Mouse (Mus musculus): ENCODE results near the gene Cfap20. TPM values are rescaled to one million over a fixed set of nuclear protein-coding genes. Genes with fewer than 3 reads are reported as not detected.

The Cfap20 gene
- polyA plus RNA-seq, 1 experiment from 2014 or later: 64.5 TPM

DNA sequence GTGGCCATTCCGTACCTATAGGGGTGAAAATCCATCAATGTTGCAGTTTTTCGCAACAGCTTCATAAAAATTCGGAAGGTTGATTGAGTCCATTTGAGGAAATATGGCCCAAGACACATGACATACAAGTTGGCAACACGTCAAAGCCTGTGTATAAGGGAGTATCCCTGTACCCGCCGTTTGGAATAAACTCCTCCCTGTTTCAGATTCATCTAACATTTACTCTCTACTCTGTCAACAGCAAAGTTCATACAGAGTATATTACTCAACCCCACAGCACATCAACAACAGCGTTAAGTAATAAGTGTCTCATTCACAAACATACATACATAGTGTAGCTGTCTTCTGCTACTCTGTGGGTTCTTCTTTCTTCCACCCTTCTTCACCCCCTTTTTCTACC lies 10.0 kb downstream of the Cfap20 start:
- in situ Hi-C loops (cut with MboI; ENCODE audit: low pct_unique_long_range_greater_than_20kb): no loop called here
- no peaks in the 10 kb centered on the region for H3K27me3 ChIP-seq
- CTCF ChIA-PET: interaction anchor here (1.2 to 8.9 kb wide), 3 partner anchors 14 to 75 kb away, joined by 3 to 108 read pairs (median 4); partner anchors contain the start of gene Mmp15
- no peak for ATAC-seq
- no peak for DNase-seq (ENCODE audit: low read depth, low spot score)
- POLR2A ChIA-PET: no interaction called here
- no peak for TF ChIP-seq CTCF (IDR thresholded peaks at IDR 0.05)

- DNase-seq (ENCODE audit: low read depth, low spot score): no peak
- H3K27me3 ChIP-seq: no peaks in the 10 kb centered on the region
- in situ Hi-C loops (cut with MboI; ENCODE audit: low pct_unique_long_range_greater_than_20kb): no loop called here
- ChIA-PET CTCF (interaction anchor here (1.0 to 8.9 kb wide), 2 partner anchors 11 to 72 kb away, joined by 4 to 108 read pairs; partner anchors contain the start of gene Mmp15), POLR2A (no interaction called here)
- no peak for TF ChIP-seq CTCF (IDR thresholded peaks at IDR 0.05)
- no peak for ATAC-seq
Measured at GRCm38 (mm10) chr8:95422193-95422810, 12.4 kb downstream of the Cfap20 start.

DNA sequence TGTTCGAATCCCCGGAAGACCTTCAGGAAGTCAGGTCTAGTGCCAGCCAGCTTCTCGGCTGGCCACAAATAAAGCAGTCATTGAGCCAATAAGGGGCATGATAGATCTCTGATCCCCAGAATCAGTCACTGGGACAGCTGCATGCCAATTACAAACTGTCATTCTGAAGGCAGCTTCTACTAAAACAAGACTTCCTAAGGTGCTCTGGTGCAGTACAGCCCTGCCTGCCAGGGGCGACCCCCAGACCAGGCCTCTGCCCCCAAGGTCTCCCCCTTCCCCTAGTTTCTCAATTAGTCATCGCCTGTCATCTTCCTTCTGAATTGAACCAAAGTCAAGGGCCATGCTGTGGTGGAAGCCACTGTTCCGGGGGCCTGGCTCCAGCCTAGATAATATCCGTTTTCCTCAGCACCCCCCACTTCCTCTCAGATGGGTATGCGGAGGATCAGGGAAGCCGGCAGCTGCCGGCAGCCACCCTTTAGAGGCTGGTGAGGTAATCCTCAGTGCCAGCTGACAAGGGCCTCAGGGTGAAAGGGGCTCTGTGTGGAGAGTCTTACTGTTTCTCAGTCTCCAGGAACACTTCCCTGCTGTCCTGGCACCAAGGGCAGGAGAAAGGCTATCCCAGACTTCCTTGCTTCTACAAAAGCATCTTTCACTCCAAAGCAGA lies 23.2 kb downstream of the Cfap20 start:
- in situ Hi-C loops (cut with MboI; ENCODE audit: low pct_unique_long_range_greater_than_20kb): no loop called here
- ChIA-PET POLR2A (no interaction called here), CTCF (interaction anchor here (1.0 to 4.5 kb wide), 2 partner anchors 13 to 16 kb away, joined by 3 to 16 read pairs; no protein-coding TSS in a partner anchor)
- no peaks in the 10 kb centered on the region for H3K27me3 ChIP-seq
- no peak for TF ChIP-seq CTCF (IDR thresholded peaks at IDR 0.05)
- ATAC-seq: peak; percentile 51
- DNase-seq (ENCODE audit: low read depth, low spot score): no peak

GRCm38 (mm10) chr8:95409518-95409917 lies 25.2 kb downstream of the Cfap20 start:
- no peak for DNase-seq (ENCODE audit: low read depth, low spot score)
- no peak for TF ChIP-seq CTCF (IDR thresholded peaks at IDR 0.05)
- POLR2A ChIA-PET: no interaction called here
- in situ Hi-C loops (cut with MboI; ENCODE audit: low pct_unique_long_range_greater_than_20kb): no loop called here
- peak; percentile 12 for ATAC-seq
- H3K27me3 ChIP-seq: no peaks in the 10 kb centered on the region
- CTCF ChIA-PET: interaction anchor here (1.3 to 4.5 kb wide), 3 partner anchors 11 to 18 kb away, joined by 3 to 16 read pairs (median 4); no protein-coding TSS in a partner anchor

DNA sequence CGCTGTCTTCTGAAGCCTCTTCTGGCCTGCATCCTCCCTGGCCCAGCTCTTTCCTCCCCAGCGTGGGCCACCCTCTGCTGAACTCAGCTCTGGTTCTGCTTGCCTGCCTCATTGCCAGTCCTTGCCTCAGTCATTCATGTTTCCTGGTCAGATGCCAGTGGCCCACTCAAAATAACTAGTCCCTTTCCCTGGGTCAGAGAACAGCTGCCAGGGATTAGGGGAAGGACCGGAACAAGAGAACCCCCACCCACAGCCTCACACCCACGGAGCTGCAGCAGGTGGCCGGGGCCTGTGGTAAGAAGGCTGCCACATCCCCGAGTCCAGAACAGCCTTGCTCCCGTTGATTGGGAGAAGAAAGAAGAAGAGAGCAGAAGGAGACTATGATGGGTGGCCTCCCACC lies 33.6 kb downstream of the Cfap20 start:
- no peaks in the 10 kb centered on the region for H3K27me3 ChIP-seq
- CTCF ChIA-PET: no interaction called here
- no peak for TF ChIP-seq CTCF (IDR thresholded peaks at IDR 0.05)
- ATAC-seq (no peak), DNase-seq (ENCODE audit: low read depth, low spot score) (no peak)
- in situ Hi-C loops (cut with MboI; ENCODE audit: low pct_unique_long_range_greater_than_20kb): no loop called here
- POLR2A ChIA-PET: interaction anchor here (0.7 kb wide), 1 partner anchor 20 kb away, joined by 3 read pairs; no protein-coding TSS in a partner anchor

DNA sequence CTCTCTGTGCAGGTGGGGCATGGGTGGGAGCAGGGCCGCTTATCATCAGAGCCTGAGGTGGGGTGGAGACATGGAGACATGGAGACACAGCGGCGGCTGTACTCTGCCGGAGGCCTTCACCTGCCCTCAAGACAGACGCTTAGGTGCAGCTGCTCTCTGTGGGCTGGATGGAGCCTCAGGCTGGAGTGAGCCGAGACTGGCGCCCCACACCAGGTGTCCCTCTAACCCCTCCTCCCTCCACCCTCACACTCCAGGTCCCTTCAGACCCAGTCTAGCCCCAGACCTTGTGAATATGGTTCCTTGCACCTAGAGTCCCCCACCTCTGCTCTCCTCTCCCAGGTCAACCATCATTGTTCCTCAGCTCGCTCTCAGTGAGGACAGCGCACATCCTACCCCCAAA lies 35.5 kb downstream of the Cfap20 start:
- POLR2A ChIA-PET: interaction anchor here (1.0 kb wide), 1 partner anchor 21 kb away, joined by 3 read pairs; no protein-coding TSS in a partner anchor
- no peaks in the 10 kb centered on the region for H3K27me3 ChIP-seq
- in situ Hi-C loops (cut with MboI; ENCODE audit: low pct_unique_long_range_greater_than_20kb): no loop called here
- CTCF ChIA-PET: no interaction called here
- no peak for ATAC-seq
- DNase-seq (ENCODE audit: low read depth, low spot score): no peak
- no peak for TF ChIP-seq CTCF (IDR thresholded peaks at IDR 0.05)

- in situ Hi-C loops (cut with MboI; ENCODE audit: low pct_unique_long_range_greater_than_20kb): no loop called here
- no peak for DNase-seq (ENCODE audit: low read depth, low spot score)
- no peaks in the 10 kb centered on the region for H3K27me3 ChIP-seq
- POLR2A ChIA-PET: no interaction called here
- CTCF ChIA-PET: interaction anchor here (1.0 kb wide), 1 partner anchor 33 kb away, joined by 3 read pairs; no protein-coding TSS in a partner anchor
- no peak for TF ChIP-seq CTCF (IDR thresholded peaks at IDR 0.05)
- ATAC-seq: no peak
Measured at GRCm38 (mm10) chr8:95397201-95397600, 37.5 kb downstream of the Cfap20 start.

GRCm38 (mm10) chr8:95396752-95397151 lies 37.9 kb downstream of the Cfap20 start:
- H3K27me3 ChIP-seq: no peaks in the 10 kb centered on the region
- no peak for TF ChIP-seq CTCF (IDR thresholded peaks at IDR 0.05)
- ChIA-PET CTCF (interaction anchor here (1.0 kb wide), 1 partner anchor 33 kb away, joined by 3 read pairs; no protein-coding TSS in a partner anchor), POLR2A (no interaction called here)
- no peak for ATAC-seq
- in situ Hi-C loops (cut with MboI; ENCODE audit: low pct_unique_long_range_greater_than_20kb): no loop called here
- DNase-seq (ENCODE audit: low read depth, low spot score): no peak

DNA sequence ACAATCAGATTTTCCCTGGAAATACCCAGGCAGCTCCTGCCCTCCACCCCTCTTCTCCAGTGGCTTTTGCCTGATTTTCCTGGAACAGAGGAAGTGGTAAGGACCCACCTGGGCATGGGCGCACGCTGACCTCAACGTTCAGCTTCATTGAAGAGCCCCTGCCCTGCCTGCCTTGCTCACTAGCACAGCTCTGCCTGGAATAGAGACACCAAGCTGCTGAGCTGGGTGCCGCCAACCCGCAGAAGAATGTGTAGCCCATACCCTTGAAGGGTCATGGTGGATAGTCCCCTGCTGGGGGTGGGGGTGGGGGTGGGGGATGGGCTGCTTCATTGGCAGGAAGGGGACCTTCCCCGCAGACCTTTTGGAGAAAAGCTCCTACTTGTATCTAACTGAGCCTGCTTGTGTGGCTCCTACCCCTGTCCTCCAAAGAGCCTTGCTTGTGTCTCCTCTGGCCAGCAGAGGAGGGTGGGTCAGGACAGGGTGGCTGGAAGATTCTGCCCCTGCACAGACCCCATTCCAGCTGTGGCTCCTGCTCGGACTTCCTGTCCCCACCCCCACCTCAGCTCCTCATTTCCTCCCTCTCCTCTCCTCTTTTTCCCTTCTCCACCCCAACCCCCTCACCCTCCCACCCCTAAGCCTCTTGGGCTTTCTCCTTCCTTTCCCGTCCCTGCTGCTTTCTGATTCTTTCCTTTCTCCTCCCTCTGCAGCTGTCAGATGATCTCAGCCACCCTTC lies 39.3 kb downstream of the Cfap20 start:
- ATAC-seq (no peak), DNase-seq (ENCODE audit: low read depth, low spot score) (no peak)
- CTCF ChIA-PET: interaction anchor here (1.0 kb wide), 1 partner anchor 32 kb away, joined by 5 read pairs; no protein-coding TSS in a partner anchor
- in situ Hi-C loops (cut with MboI; ENCODE audit: low pct_unique_long_range_greater_than_20kb): no loop called here
- TF ChIP-seq CTCF (IDR thresholded peaks at IDR 0.05): no peak
- POLR2A ChIA-PET: no interaction called here
- no peaks in the 10 kb centered on the region for H3K27me3 ChIP-seq

GRCm38 (mm10) chr8:95392604-95393003 lies 42.1 kb downstream of the Cfap20 start:
- TF ChIP-seq CTCF (IDR thresholded peaks at IDR 0.05): no peak
- no peak for DNase-seq (ENCODE audit: low read depth, low spot score)
- H3K27me3 ChIP-seq: no peaks in the 10 kb centered on the region
- no peak for ATAC-seq
- ChIA-PET CTCF (no interaction called here), POLR2A (no interaction called here)
- in situ Hi-C loops (cut with MboI; ENCODE audit: low pct_unique_long_range_greater_than_20kb): no loop called here
